Mouse (Mus musculus): ENCODE measurements around the gene Trmt2b. TPM values are rescaled to one million over a fixed set of nuclear protein-coding genes. Genes with fewer than 3 reads are reported as not detected.
"Not testable (repeated sequence)": the region's sequence is repeated elsewhere in the genome, so short reads cannot be mapped to it uniquely, and the experiment has no call there.

Trmt2b gene
- polyA plus RNA-seq (2012; rRNA removed), result 20.3 and 20.8 TPM in 2 replicates

DNA sequence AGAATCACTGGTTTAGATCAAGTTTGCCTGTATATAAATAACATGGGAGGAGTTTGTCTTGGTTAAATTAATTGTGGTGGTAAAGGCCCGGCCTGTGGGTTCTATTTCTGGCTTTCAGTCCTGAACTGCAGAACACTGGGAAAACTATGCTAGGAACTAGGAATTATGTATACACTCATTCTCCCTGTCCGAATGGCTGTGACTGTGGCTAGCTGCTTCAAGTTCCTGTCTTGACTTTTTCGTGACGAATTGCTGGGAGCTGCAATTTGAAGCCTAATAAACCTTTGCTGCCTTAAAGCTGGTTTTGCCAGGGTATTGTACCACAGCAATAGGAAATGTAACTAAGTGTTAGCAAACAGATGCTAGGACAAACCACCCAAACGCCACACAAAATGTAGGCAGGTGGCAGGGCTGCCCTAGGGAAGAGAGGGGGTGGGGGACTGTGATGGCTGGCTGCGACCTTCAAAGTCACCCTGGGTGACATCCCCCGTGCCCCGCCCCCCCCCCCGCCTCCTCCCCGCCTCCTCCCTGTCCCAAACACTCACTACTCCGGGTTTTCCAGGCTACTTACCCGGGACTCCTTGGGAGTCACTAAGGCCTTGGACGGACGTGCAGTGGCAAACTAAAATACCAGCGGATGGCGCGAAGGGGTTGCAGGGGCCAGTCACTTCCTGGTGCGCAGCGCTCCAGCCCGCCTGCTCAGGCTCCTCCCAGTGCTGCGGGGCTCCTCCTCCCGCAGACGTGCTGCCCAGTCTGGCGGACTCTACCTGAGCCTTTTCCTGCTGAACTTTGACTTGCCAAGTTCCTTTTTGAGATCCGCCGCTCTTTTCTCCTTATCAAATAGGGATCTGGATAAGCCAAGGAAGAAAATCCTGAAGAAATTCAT lies at the start of gene Trmt2b:
Gene Trmt2b, minus strand, starts transcription at position 710 of the 886 bp plus-strand sequence.
- Histone ChIP-seq H3K27ac (ENCODE audit: insufficient read depth, low read length) (peak within 1 kb of the TSS; percentile 43; the same call in 1 of the 2 replicates), H3K4me3 (replicated peaks; ENCODE audit: insufficient read depth, low read depth, low read length) (peak within 1 kb of the TSS; percentile 74), H3K4me1 (ENCODE audit: control insufficient read depth, insufficient read depth, low read length) (no peaks in the 10 kb centered on the region), H3K27me3 (ENCODE audit: control insufficient read depth, insufficient read depth, low read length) (no peaks in the 10 kb centered on the region)
- DNase-seq, result peak; percentile 74
- TF ChIP-seq CTCF (IDR thresholded peaks at IDR 0.05; ENCODE audit: borderline replicate concordance, insufficient read depth, low read depth, low read length) (no peak), POLR2A (IDR thresholded peaks at IDR 0.05; ENCODE audit: borderline replicate concordance, insufficient read depth, low read length) (no peak)
- 7% methylated on average over 23 of the region's 26 CpGs for WGBS

DNA sequence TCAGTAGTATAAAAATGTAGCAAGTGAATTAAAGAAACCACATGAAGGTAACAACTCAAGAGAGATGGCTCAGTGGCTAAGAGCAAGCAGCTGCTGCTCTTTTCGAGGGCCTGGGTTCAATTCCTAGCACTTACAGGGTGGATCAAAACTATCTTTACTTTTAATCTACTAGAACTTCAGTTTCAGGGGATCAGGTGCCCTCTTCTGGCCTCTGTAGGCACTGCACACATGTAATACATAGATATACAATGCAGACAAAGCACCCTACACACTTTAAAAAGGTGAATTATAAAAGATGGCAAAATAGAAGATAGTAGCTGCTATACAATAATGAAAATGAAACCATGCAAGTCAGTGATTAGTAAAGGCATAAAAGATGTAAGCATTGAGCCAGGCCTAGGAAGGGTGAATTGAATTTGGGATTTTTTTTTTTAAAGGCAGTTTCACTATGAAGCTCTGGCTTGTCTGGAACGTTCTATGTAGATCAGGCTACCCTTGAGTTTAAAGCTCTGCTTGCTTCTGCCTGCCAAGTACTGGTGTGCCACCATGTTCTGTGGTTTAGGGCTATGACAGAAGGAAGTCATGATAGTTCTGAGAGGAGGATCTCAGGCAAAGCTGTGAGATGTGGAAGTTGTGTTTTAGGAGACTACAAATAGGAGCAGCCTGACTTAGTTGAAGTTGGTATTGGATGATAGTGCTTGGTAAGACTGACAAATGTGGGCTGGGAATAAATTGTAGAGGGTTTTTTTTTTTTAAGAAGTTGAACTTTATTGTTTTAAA lies 42.6 kb upstream of the Trmt2b start:
- 86% methylated on average over 2 of the region's 2 CpGs for WGBS
- no peak for TF ChIP-seq POLR2A (IDR thresholded peaks at IDR 0.05; ENCODE audit: borderline replicate concordance, insufficient read depth, low read length)
- H3K4me1 ChIP-seq (ENCODE audit: control insufficient read depth, insufficient read depth, low read length), result no peaks in the 10 kb centered on the region
- no peaks in the 10 kb centered on the region for H3K27me3 ChIP-seq (ENCODE audit: control insufficient read depth, insufficient read depth, low read length)
- no peak for DNase-seq
- no peak overlapping the region for H3K4me3 ChIP-seq (replicated peaks; ENCODE audit: insufficient read depth, low read depth, low read length)
- no peak overlapping the region for H3K27ac ChIP-seq (ENCODE audit: insufficient read depth, low read length)

DNA sequence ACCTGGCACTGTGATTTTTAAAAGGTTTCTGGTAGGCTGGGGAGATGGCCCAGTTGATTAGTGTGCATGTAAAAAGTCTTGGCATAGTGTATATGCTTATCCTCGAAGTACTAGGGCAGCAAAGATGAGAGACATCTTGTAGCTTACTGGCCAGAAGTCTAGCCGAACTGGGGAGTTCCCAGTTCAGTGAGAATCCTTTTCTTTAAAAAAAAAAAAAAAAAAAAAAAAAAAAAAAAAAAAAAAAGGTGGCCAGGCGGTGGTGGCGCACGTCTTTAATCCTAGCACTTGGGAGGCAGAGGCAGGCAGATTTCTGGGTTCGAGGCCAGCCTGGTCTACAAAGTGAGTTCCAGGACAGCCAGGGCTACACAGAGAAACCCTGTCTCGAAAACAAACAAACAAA lies 34.4 kb upstream of the Trmt2b start:
- H3K27ac ChIP-seq (ENCODE audit: insufficient read depth, low read length); H3K4me1 ChIP-seq (ENCODE audit: control insufficient read depth, insufficient read depth, low read length): not testable (repeated sequence)
- WGBS, result 85% methylated on average over 7 of the region's 7 CpGs

DNA sequence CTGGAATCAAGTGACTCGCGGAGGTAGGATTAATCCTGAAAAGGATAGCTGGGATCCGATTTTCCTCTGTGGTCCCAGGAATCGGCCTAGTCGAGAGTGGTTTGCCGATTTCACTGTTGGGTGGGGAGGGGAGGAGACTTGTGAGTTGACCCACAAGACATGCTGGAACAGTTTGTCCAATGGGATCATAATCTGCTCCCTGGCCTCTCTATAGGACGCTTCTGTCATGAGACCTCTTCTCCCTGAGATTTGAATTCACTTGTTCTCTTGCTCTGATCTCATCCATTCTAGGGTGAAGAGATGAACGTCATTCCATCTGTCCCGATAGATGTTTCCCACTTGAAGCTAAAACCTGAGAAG lies 31.5 kb upstream of the Trmt2b start:
- Histone ChIP-seq H3K4me1 (ENCODE audit: control insufficient read depth, insufficient read depth, low read length) (no peaks in the 10 kb centered on the region), H3K27me3 (ENCODE audit: control insufficient read depth, insufficient read depth, low read length) (no peaks in the 10 kb centered on the region), H3K27ac (ENCODE audit: insufficient read depth, low read length) (no peak overlapping the region), H3K4me3 (replicated peaks; ENCODE audit: insufficient read depth, low read depth, low read length) (peak overlapping the region; percentile 93)
- WGBS, result 10% methylated on average over 9 of the region's 9 CpGs
- TF ChIP-seq POLR2A (IDR thresholded peaks at IDR 0.05; ENCODE audit: borderline replicate concordance, insufficient read depth, low read length) (no peak), CTCF (IDR thresholded peaks at IDR 0.05; ENCODE audit: borderline replicate concordance, insufficient read depth, low read depth, low read length) (no peak)
- no peak for DNase-seq

More for the DNA sequence above, 34.4 kb upstream of the Trmt2b start:
- H3K4me3 ChIP-seq (replicated peaks; ENCODE audit: insufficient read depth, low read depth, low read length); DNase-seq; H3K27me3 ChIP-seq (ENCODE audit: control insufficient read depth, insufficient read depth, low read length): not testable (repeated sequence)

DNA sequence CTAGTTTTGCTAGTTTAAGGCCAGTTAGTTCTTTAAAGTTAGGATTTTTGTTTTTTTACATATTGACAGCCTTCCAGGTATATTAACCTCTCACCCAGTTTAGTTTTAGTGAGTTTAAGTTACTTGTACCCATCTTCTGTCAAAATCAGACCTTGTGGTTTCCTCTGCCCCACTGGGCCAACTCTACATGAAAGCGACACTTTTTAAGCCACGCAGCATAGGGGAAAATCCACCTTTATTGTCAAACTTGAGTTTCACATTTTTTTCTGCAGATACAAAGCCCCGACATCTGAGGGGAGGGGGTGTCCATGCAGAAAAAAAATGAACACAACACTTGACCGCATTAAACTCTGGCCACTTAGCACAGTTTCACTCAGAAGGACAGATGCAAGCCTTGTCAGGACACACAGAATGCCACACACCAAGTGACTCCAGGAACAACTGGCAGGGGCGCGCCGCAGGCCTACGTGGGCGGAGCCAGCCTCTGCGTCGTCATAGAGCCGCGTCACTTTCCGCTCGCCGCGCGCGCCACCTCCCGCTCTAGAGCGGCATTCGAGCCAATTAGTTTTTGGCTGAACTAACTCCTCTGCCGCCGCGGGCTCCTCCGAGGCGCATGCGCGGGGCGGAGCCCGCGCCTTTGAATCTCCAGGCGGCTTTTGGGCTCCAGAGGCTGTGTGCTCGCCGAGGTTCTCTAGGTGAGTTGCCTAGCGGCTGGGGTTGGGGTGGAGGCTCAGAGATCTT lies 30.9 kb upstream of the Trmt2b start, which contains the start of gene Cenpi:
Gene Cenpi, plus strand, starts transcription at position 551 of the 741 bp plus-strand sequence.
- no peaks in the 10 kb centered on the region for H3K27me3 ChIP-seq (ENCODE audit: control insufficient read depth, insufficient read depth, low read length)
- peak within 1 kb of the TSS; percentile 93 for H3K4me3 ChIP-seq (replicated peaks; ENCODE audit: insufficient read depth, low read depth, low read length)
- WGBS, result 8% methylated on average over 36 of the region's 36 CpGs
- no peak within 1 kb of the TSS for H3K27ac ChIP-seq (ENCODE audit: insufficient read depth, low read length)
- TF ChIP-seq POLR2A (IDR thresholded peaks at IDR 0.05; ENCODE audit: borderline replicate concordance, insufficient read depth, low read length), result peak; percentile 62; the same call in 1 of the 2 replicates
- TF ChIP-seq CTCF (IDR thresholded peaks at IDR 0.05; ENCODE audit: borderline replicate concordance, insufficient read depth, low read depth, low read length), result no peak
- no peaks in the 10 kb centered on the region for H3K4me1 ChIP-seq (ENCODE audit: control insufficient read depth, insufficient read depth, low read length)
- peak; percentile 86 for DNase-seq

DNA sequence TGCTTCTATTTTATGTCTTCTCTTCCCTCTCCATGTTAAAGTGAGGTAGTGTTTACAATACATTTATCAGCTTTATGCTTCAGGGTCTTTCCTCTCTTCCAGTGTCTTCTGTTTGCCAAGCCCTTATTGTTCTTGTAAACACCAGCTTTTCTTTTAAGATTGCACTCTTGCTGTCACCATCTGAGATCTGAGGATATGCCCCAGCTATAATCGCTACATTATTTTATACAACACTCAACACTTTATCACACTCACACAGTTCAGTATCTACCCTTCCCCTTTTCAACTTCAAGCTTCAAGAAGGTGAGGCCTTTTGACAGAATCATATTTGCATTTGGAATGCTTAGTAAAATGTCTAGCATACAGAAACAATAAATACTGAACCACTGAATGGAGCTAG lies 26.5 kb upstream of the Trmt2b start:
- Histone ChIP-seq H3K4me3 (replicated peaks; ENCODE audit: insufficient read depth, low read depth, low read length) (no peak overlapping the region), H3K4me1 (ENCODE audit: control insufficient read depth, insufficient read depth, low read length) (no peaks in the 10 kb centered on the region), H3K27ac (ENCODE audit: insufficient read depth, low read length) (no peak overlapping the region), H3K27me3 (ENCODE audit: control insufficient read depth, insufficient read depth, low read length) (no peaks in the 10 kb centered on the region)
- WGBS, result 88% methylated on average over 1 of the region's 1 CpGs
- DNase-seq, result no peak
- TF ChIP-seq CTCF (IDR thresholded peaks at IDR 0.05; ENCODE audit: borderline replicate concordance, insufficient read depth, low read depth, low read length) (no peak), POLR2A (IDR thresholded peaks at IDR 0.05; ENCODE audit: borderline replicate concordance, insufficient read depth, low read length) (no peak)

DNA sequence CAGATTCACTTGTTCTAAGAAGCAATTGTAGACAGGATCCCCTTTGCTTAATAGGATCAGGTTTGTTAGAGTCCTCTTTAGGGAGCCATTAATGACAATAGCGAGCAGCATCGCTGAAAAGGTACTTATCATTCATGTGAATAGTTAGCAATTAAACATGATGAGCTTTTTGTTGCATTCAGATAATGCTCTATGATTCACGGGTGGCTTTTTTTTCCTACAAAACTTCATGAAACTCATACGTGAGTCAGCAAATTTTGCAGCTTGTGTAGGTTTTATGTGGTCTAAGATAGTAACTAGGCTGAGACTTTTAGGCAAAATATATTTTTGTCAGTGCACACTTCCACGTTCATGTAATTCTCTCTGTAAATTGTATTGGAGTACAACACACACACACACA lies 23.4 kb upstream of the Trmt2b start:
- Histone ChIP-seq H3K4me3 (replicated peaks; ENCODE audit: insufficient read depth, low read depth, low read length) (no peak overlapping the region), H3K4me1 (ENCODE audit: control insufficient read depth, insufficient read depth, low read length) (no peaks in the 10 kb centered on the region), H3K27ac (ENCODE audit: insufficient read depth, low read length) (no peak overlapping the region), H3K27me3 (ENCODE audit: control insufficient read depth, insufficient read depth, low read length) (no peaks in the 10 kb centered on the region)
- DNase-seq, result no peak
- TF ChIP-seq POLR2A (IDR thresholded peaks at IDR 0.05; ENCODE audit: borderline replicate concordance, insufficient read depth, low read length), result no peak
- no peak for TF ChIP-seq CTCF (IDR thresholded peaks at IDR 0.05; ENCODE audit: borderline replicate concordance, insufficient read depth, low read depth, low read length)
- WGBS, result 60% methylated on average over 5 of the region's 5 CpGs
